Mouse (Mus musculus): ENCODE measurements around the gene Slc15a3. TPM values are rescaled to one million over a fixed set of nuclear protein-coding genes. Genes with fewer than 3 reads are reported as not detected.
A peak's percentile ranks its signal among the peaks of the same experiment; 100 is the strongest.

Gene Slc15a3
- polyA plus RNA-seq, 1 experiment from 2014 or later = 0.39 TPM

DNA sequence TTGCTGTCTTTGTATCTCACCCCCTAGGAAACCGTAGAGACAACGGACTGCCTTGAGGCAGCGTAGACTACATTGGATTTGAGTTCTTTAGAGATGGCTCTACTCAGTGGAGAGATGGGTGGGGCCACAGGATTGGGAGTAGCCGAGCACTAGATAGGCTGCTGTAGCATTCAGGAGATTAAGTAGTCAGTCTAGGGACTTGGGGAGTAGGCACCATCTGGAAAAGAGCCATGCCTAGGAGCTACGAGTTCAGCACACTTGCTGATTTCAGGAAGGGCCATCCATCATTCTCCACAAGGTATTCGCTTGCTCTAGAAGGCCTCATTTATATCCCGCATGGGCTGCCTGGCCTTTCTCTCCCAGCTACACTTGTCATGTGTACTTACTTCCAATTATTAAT lies 6.6 kb downstream of the Slc15a3 start:
- no peak overlapping the region for H3K4me2 ChIP-seq
- WGBS = 64% methylated on average over 7 of the region's 7 CpGs
- no peak for ATAC-seq (ENCODE audit: extremely low read depth, insufficient number of reproducible peaks, low FRiP score, low TSS enrichment)
- H3K36me3 ChIP-seq = no peaks in the 10 kb centered on the region
- H3K9ac ChIP-seq = no peak overlapping the region
- peaks cover 16% of the 10 kb centered on the region for H3K4me1 ChIP-seq
- no peak overlapping the region for H3K27ac ChIP-seq (replicated peaks)
- H3K9me3 ChIP-seq = no peaks in the 10 kb centered on the region
- no peak overlapping the region for H3K4me3 ChIP-seq
- H3K27me3 ChIP-seq (replicated peaks) = peaks cover 11% of the 10 kb centered on the region; the same call in 1 of the 2 replicates

DNA sequence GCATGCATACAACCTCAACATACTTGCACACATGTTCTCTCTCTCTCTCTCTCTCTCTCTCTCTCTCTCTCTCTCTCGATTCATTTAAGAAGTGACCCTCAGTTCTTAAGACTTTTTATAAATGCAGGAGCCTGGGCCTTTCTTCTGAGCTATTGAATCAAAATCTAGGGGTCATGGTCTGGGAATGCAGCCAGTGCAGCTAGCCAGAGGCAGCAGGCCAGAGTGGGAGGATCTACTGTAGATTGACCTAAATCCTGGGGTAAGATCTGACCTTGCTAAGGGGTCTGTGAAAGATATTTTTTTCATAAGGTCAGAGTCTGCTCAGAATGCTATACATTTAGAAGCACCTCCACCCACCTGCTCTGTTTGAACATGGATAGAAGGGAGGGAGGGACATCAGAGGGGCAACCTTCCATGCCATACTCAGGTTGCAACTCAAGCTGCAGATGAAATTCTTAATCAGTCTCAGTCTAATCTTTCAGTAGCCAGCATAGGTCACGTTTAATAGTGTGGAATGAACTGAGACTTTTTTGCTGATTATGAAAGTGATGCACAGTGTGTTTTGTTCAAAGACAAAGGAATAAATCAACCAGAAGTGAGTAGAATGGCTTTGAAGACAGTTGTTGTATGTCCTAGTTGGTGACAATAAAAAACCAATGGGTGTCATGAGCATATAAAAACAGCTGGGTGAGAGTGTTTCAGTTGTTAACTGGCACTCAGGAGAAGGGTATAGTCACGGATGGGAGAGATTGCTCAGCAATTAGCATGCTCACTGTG lies 8.0 kb downstream of the Slc15a3 start:
- Histone ChIP-seq H3K9ac (no peak overlapping the region; the same call in 1 of the 2 replicates), H3K9me3 (no peaks in the 10 kb centered on the region), H3K27me3 (replicated peaks) (peaks cover 11% of the 10 kb centered on the region; the same call in 1 of the 2 replicates), H3K36me3 (no peaks in the 10 kb centered on the region), H3K4me3 (no peak overlapping the region), H3K27ac (replicated peaks) (no peak overlapping the region), H3K4me1 (peaks cover 12% of the 10 kb centered on the region), H3K4me2 (no peak overlapping the region)
- no peak for ATAC-seq (ENCODE audit: extremely low read depth, insufficient number of reproducible peaks, low FRiP score, low TSS enrichment)
- 38% methylated on average over 3 of the region's 3 CpGs for WGBS

DNA sequence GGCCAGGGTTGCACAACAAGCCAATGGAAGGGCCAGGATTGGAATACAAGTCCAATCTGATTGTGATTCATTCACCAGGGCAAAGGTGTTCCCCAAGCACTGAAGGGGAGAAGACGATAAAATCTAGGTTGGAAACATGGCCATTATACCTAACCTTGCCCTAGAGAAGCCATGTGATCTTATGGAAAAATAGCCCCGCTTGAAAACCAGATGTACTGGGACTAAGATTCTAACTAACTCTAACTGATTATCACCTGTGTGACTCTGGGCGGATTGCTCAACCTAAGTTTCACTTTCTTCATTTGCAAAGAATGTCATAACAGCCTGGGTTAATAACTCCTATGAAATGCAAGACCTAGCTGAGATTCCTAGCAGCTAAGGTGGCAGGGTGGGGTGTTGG lies 15.9 kb downstream of the Slc15a3 start:
- no peak overlapping the region for H3K4me3 ChIP-seq
- H3K27me3 ChIP-seq (replicated peaks) = no peaks in the 10 kb centered on the region
- H3K4me2 ChIP-seq = no peak overlapping the region
- H3K9me3 ChIP-seq = no peaks in the 10 kb centered on the region
- H3K9ac ChIP-seq = no peak overlapping the region
- H3K4me1 ChIP-seq = no peaks in the 10 kb centered on the region
- no peak for ATAC-seq (ENCODE audit: extremely low read depth, insufficient number of reproducible peaks, low FRiP score, low TSS enrichment)
- peaks cover 41% of the 10 kb centered on the region for H3K36me3 ChIP-seq
- 77% methylated on average over 3 of the region's 3 CpGs for WGBS
- H3K27ac ChIP-seq (replicated peaks) = no peak overlapping the region

DNA sequence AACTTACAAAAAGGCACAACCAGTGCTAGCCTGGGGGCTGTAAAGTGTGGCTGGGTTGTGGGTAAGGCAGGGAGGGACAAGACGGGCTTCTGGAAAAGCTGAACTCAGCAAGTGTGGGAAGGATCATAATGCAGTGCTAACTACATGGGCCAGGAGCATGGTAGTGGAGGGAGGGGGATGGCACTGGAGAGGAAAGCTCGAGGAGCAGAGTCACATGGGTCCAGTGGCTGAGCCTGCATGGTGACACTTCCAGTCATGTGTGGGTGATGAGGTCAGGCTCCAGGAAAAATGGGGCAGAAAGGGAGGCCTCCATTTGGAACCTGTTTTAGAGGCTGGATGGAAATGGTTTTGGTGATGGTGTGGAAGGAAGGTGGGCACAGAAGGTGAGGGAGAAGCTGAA lies 17.0 kb downstream of the Slc15a3 start:
- Histone ChIP-seq H3K36me3 (peaks cover 52% of the 10 kb centered on the region), H3K4me2 (no peak overlapping the region), H3K9ac (no peak overlapping the region), H3K4me3 (no peak overlapping the region), H3K9me3 (no peaks in the 10 kb centered on the region), H3K27me3 (replicated peaks) (no peaks in the 10 kb centered on the region), H3K4me1 (no peaks in the 10 kb centered on the region), H3K27ac (replicated peaks) (no peak overlapping the region)
- WGBS = 42% methylated on average over 2 of the region's 2 CpGs
- peak; percentile 20; the same call in 1 of the 2 replicates for ATAC-seq (ENCODE audit: extremely low read depth, insufficient number of reproducible peaks, low FRiP score, low TSS enrichment)

DNA sequence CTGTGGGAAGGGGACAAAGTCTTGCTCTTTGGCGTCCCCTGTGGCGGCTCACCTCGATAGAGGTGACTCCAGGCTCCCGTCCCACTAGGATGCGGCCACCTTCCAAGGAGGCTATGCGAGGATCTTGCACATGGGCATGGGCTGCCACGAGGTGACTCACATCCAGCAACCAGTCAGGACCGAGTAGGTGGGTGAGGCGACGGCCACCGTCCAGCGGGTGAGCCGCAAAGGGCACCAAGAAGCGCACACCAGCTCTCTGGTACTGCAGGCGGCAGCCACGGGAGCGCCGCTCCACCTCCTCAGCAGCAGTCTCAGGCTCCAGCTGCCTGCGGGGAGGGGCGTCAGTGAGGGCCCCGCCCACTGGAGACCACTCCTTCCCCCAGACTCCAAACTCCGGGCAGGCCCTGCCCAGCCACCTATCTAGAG lies 20.6 kb downstream of the Slc15a3 start:
- H3K9ac ChIP-seq = peak overlapping the region; percentile 28; the same call in 1 of the 2 replicates
- WGBS = 36% methylated on average over 22 of the region's 22 CpGs
- H3K9me3 ChIP-seq = no peaks in the 10 kb centered on the region
- no peak overlapping the region for H3K4me3 ChIP-seq
- H3K27me3 ChIP-seq (replicated peaks) = no peaks in the 10 kb centered on the region
- no peak overlapping the region for H3K4me2 ChIP-seq
- H3K4me1 ChIP-seq = no peaks in the 10 kb centered on the region
- H3K36me3 ChIP-seq = peaks cover 87% of the 10 kb centered on the region
- no peak for ATAC-seq (ENCODE audit: extremely low read depth, insufficient number of reproducible peaks, low FRiP score, low TSS enrichment)
- H3K27ac ChIP-seq (replicated peaks) = no peak overlapping the region

DNA sequence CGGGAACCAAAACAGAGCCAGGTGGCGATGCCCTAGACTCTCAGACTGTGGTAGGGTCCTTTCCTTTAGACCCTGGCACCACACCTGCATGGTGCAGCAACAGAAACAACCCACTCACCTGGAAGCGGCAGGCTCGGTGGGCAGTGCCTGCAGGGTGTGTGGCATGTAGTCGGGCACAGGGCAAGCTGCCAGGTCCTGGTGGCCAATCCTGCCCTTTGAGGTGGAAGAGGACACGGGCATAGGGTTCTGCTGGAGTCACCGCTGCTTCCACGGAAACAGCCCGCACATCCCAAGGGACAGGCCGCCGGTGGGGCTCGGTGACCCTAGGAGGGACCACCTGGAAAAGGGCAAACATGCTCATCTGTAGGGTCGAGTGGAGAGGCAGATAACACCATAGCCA lies 26.8 kb downstream of the Slc15a3 start:
- peaks cover 62% of the 10 kb centered on the region for H3K36me3 ChIP-seq
- no peak overlapping the region for H3K4me3 ChIP-seq
- no peak for ATAC-seq (ENCODE audit: extremely low read depth, insufficient number of reproducible peaks, low FRiP score, low TSS enrichment)
- peaks cover 24% of the 10 kb centered on the region for H3K4me1 ChIP-seq
- H3K9ac ChIP-seq = no peak overlapping the region
- H3K27ac ChIP-seq (replicated peaks) = no peak overlapping the region
- H3K4me2 ChIP-seq = no peak overlapping the region
- H3K9me3 ChIP-seq = no peaks in the 10 kb centered on the region
- H3K27me3 ChIP-seq (replicated peaks) = no peaks in the 10 kb centered on the region
- 88% methylated on average over 13 of the region's 13 CpGs for WGBS

DNA sequence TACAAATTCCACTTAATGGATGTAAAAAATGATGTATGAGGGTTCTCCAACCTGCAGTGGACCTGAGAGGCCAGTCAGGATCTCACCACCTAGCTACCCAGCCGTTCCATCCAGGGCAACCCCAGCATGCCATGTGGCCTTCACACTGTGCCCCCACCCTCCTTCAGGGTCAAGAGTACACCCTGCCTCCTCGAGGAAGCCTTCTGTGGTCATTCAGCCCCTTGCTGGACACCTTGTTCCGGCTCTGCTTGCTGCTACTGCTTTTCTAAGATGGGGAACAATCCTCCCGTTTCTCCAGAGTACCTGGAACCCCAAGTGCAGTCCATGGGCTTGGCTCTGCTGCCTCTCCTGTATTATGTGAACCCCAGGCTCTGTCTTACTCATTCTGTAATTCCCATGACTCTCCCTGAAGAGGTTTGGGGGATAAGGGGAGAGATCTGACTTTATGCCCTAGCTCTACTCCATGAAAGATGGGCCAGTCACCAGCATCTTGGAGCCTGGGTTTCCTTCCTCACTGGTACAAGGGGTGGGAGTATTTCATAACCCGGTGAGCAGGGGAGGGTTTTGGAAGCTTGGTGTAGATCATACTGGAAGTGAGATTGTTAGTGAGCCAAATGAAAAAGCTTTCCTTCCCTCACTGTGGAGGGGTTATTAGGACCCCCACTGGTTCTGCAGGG lies 28.6 kb downstream of the Slc15a3 start:
- no peak for ATAC-seq (ENCODE audit: extremely low read depth, insufficient number of reproducible peaks, low FRiP score, low TSS enrichment)
- Histone ChIP-seq H3K27me3 (replicated peaks) (no peaks in the 10 kb centered on the region), H3K27ac (replicated peaks) (no peak overlapping the region), H3K4me1 (peaks cover 24% of the 10 kb centered on the region), H3K4me3 (peak overlapping the region; percentile 86), H3K9me3 (no peaks in the 10 kb centered on the region), H3K36me3 (peaks cover 62% of the 10 kb centered on the region), H3K9ac (peak overlapping the region; percentile 94), H3K4me2 (peak overlapping the region; percentile 81)
- 45% methylated on average over 5 of the region's 5 CpGs for WGBS

DNA sequence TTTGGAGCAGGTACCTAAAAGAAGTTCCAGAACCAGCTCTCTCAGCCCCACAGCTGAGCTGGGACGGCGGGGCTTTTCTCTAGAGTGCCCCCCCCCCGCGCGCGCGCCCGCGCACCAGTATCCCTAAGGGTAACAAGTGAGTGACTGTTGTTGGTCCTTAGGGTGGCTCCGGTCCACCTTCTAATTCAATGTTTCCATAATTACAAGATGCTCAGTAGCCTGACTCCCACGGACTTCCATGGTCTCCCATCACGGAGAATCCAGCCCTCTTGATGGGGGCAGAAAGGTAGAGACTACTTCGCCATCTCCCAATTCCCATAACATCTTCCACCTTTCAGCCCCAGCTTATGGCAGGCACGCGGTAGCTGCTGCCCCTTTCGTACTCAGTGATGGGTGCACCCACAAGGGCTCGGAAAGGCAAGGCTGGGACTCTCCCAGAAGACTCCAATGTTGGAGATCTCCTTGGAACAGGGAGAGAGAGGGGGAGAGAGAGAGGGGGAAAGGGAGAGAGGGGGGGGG lies 29.2 kb downstream of the Slc15a3 start:
- peaks cover 62% of the 10 kb centered on the region for H3K36me3 ChIP-seq
- H3K4me2 ChIP-seq = peak overlapping the region; percentile 81
- H3K27me3 ChIP-seq (replicated peaks) = no peaks in the 10 kb centered on the region
- H3K27ac ChIP-seq (replicated peaks) = no peak overlapping the region
- H3K9ac ChIP-seq = peak overlapping the region; percentile 94
- ATAC-seq (ENCODE audit: extremely low read depth, insufficient number of reproducible peaks, low FRiP score, low TSS enrichment) = no peak
- peak overlapping the region; percentile 86 for H3K4me3 ChIP-seq
- WGBS = under 1% methylated on average over 17 of the region's 17 CpGs
- H3K4me1 ChIP-seq = peaks cover 24% of the 10 kb centered on the region
- H3K9me3 ChIP-seq = no peaks in the 10 kb centered on the region

DNA sequence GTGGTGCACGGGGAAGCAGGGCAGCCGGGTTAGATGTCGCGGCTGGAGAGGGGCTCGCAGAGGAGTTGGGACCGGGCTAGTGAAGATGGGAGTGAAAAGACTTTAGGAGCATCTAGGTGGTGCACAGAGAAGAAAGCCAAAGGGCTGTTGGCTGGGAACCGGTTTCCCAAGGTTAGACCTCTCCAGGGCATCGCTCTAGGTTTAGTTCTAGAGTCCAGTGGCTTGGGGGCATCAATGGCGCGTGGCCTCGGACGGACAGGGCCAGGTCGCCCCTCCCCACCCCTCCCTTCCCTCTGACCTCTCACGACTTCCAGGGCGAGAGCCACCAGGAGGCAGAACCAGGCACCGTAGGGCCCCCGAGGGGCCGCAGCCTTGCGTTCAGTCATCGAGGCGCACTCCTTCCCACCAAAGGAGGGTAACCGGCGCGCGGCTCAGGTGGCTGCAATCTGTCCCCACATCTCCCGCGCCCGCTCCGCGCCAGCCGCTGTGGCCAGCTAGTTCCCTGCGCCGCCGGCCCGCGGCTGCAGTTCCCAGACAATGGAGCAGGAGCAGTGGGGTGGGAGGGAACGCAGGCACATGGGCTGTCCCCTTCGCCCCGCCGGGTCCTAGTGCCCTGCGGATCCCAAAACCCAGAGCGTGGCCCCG lies 29.8 kb downstream of the Slc15a3 start:
- WGBS = under 1% methylated on average over 42 of the region's 43 CpGs
- no peaks in the 10 kb centered on the region for H3K27me3 ChIP-seq (replicated peaks)
- peaks cover 24% of the 10 kb centered on the region for H3K4me1 ChIP-seq
- peak overlapping the region; percentile 94 for H3K9ac ChIP-seq
- H3K4me2 ChIP-seq = peak overlapping the region; percentile 81
- no peaks in the 10 kb centered on the region for H3K9me3 ChIP-seq
- H3K36me3 ChIP-seq = peaks cover 62% of the 10 kb centered on the region
- H3K27ac ChIP-seq (replicated peaks) = peak overlapping the region; percentile 69
- ATAC-seq (ENCODE audit: extremely low read depth, insufficient number of reproducible peaks, low FRiP score, low TSS enrichment) = peak; percentile 73; the same call in 1 of the 2 replicates
- H3K4me3 ChIP-seq = peak overlapping the region; percentile 86

DNA sequence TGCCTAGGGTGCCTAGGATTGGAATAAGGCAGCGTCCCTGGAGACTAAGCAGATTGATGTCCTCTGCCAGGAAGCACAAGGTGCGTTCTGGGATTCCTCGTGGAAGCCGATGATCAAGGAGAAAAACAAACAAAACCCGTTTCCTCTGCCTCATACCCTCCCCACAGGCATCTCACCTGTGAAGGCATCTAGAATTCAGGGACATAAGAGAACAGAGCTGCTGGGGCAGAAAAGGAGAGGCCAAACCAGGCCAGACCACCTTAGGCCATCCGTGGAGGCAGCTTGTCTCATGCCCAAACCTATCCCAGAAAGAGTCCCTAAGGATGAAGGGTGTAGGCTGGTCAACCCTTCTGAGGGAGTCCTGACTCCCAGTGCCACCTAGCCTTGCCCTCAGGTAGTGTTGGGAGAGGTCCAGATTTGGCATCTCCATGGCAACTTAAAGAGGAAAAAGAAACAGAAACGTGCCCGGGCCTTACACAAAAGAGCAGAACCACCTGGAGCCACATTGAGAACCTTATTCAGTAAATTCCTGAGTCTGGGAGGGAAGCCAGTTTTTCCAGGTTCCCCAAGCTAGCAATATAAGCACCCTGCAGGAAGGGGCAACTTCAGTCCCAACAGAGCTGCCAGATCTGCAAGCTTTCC lies 30.5 kb downstream of the Slc15a3 start, which contains the start of gene Tmem132a:
TSS of gene Tmem132a (minus strand) at position 55 of the 642 bp plus-strand sequence.
- Histone ChIP-seq H3K27me3 (replicated peaks) (no peaks in the 10 kb centered on the region), H3K9me3 (no peaks in the 10 kb centered on the region), H3K9ac (peak within 1 kb of the TSS; percentile 94), H3K36me3 (peaks cover 57% of the 10 kb centered on the region), H3K27ac (replicated peaks) (peak within 1 kb of the TSS; percentile 69), H3K4me2 (peak within 1 kb of the TSS; percentile 81), H3K4me1 (peaks cover 24% of the 10 kb centered on the region), H3K4me3 (peak within 1 kb of the TSS; percentile 86)
- 0 out of 2 replicates have a peak, but pooled peaks have one; percentile 2 for ATAC-seq (ENCODE audit: extremely low read depth, insufficient number of reproducible peaks, low FRiP score, low TSS enrichment)
- WGBS = 6% methylated on average over 8 of the region's 8 CpGs
